Mouse (Mus musculus): ENCODE data around the gene Usp49.
"Not testable (repeated sequence)": the region's sequence is repeated elsewhere in the genome, so short reads cannot be mapped to it uniquely, and the experiment has no call there.

GRCm38 (mm10) chr17:47598580-47599304 is 31.7 kb upstream of the Usp49 start:
- not testable (repeated sequence) for TF ChIP-seq POLR2A (IDR thresholded peaks at IDR 0.05; ENCODE audit: insufficient read length, low read depth); USF1 (IDR thresholded peaks at IDR 0.05; ENCODE audit: low read depth); E2F4 (IDR thresholded peaks at IDR 0.05; ENCODE audit: insufficient read depth)

All from myocyte (in vitro differentiated cells).